Mouse (Mus musculus): Measurements from ENCODE around the gene Atp5e. TPM values are rescaled to one million over a fixed set of nuclear protein-coding genes. Genes with fewer than 3 reads are reported as not detected.

Gene Atp5e
- polyA plus RNA-seq, 1 experiment from 2014 or later, result 652 TPM

- Histone ChIP-seq H3K27me3 (replicated peaks; ENCODE audit: insufficient read depth, low read length) (no peaks in the 10 kb centered on the region), H3K9me3 (ENCODE audit: low read length) (no peaks in the 10 kb centered on the region)
- no peak for DNase-seq (ENCODE audit: low spot score)
Measured at GRCm38 (mm10) chr2:174453681-174454080, 10.2 kb downstream of the Atp5e start.

GRCm38 (mm10) chr2:174450353-174450752, 13.6 kb downstream of the Atp5e start, which contains the start of gene Tubb1:
Gene Tubb1, plus strand, starts transcription at chr2:174450695.
- 74% methylated on average over 4 of the region's 4 CpGs for WGBS
- no peak within 1 kb of the TSS for H3K4me2 ChIP-seq (replicated peaks; ENCODE audit: low read depth, low read length)

More at GRCm38 (mm10) chr2:174453681-174454080, 10.2 kb downstream of the Atp5e start:
- Histone ChIP-seq H3K4me2 (replicated peaks; ENCODE audit: low read depth, low read length) (no peak overlapping the region), H3K4me1 (ENCODE audit: insufficient read depth, low read depth, low read length) (no peaks in the 10 kb centered on the region), H3K9ac (replicated peaks; ENCODE audit: low read depth) (no peak overlapping the region), H3K27ac (ENCODE audit: low read length) (no peak overlapping the region), H3K36me3 (ENCODE audit: insufficient read depth, low read length) (no peaks in the 10 kb centered on the region), H3K4me3 (ENCODE audit: low read depth, low read length) (no peak overlapping the region)
- no peak for TF ChIP-seq EP300 (IDR thresholded peaks at IDR 0.05)
- peak; percentile 55 for TF ChIP-seq CTCF (IDR thresholded peaks at IDR 0.05)
- WGBS, result 66% methylated on average over 7 of the region's 7 CpGs
- no peak for ATAC-seq

GRCm38 (mm10) chr2:174448405-174448804, 15.5 kb downstream of the Atp5e start:
- Histone ChIP-seq H3K4me2 (replicated peaks; ENCODE audit: low read depth, low read length) (no peak overlapping the region), H3K36me3 (ENCODE audit: insufficient read depth, low read length) (no peaks in the 10 kb centered on the region), H3K4me1 (ENCODE audit: insufficient read depth, low read depth, low read length) (no peaks in the 10 kb centered on the region), H3K27me3 (replicated peaks; ENCODE audit: insufficient read depth, low read length) (no peaks in the 10 kb centered on the region), H3K4me3 (ENCODE audit: low read depth, low read length) (no peak overlapping the region), H3K9ac (replicated peaks; ENCODE audit: low read depth) (no peak overlapping the region), H3K27ac (ENCODE audit: low read length) (no peak overlapping the region), H3K9me3 (ENCODE audit: low read length) (no peaks in the 10 kb centered on the region)
- 83% methylated on average over 4 of the region's 4 CpGs for WGBS
- TF ChIP-seq CTCF (IDR thresholded peaks at IDR 0.05), result no peak
- no peak for TF ChIP-seq EP300 (IDR thresholded peaks at IDR 0.05)
- no peak for DNase-seq (ENCODE audit: low spot score)
- ATAC-seq, result no peak

More at GRCm38 (mm10) chr2:174450353-174450752, 13.6 kb downstream of the Atp5e start, which contains the start of gene Tubb1:
- Histone ChIP-seq H3K4me1 (ENCODE audit: insufficient read depth, low read depth, low read length) (no peaks in the 10 kb centered on the region), H3K27me3 (replicated peaks; ENCODE audit: insufficient read depth, low read length) (no peaks in the 10 kb centered on the region), H3K36me3 (ENCODE audit: insufficient read depth, low read length) (no peaks in the 10 kb centered on the region), H3K9me3 (ENCODE audit: low read length) (no peaks in the 10 kb centered on the region), H3K27ac (ENCODE audit: low read length) (no peak within 1 kb of the TSS), H3K9ac (replicated peaks; ENCODE audit: low read depth) (no peak within 1 kb of the TSS), H3K4me3 (ENCODE audit: low read depth, low read length) (no peak within 1 kb of the TSS)
- TF ChIP-seq CTCF (IDR thresholded peaks at IDR 0.05), result no peak
- TF ChIP-seq EP300 (IDR thresholded peaks at IDR 0.05), result no peak
- no peak for ATAC-seq
- no peak for DNase-seq (ENCODE audit: low spot score)

GRCm38 (mm10) chr2:174446905-174447304, 17.0 kb downstream of the Atp5e start:
- TF ChIP-seq CTCF (IDR thresholded peaks at IDR 0.05), result no peak
- no peaks in the 10 kb centered on the region for H3K9me3 ChIP-seq (ENCODE audit: low read length)
- ATAC-seq (no peak), DNase-seq (ENCODE audit: low spot score) (no peak)
- H3K4me1 ChIP-seq (ENCODE audit: insufficient read depth, low read depth, low read length), result no peaks in the 10 kb centered on the region
- H3K9ac ChIP-seq (replicated peaks; ENCODE audit: low read depth), result no peak overlapping the region
- no peaks in the 10 kb centered on the region for H3K36me3 ChIP-seq (ENCODE audit: insufficient read depth, low read length)
- no peaks in the 10 kb centered on the region for H3K27me3 ChIP-seq (replicated peaks; ENCODE audit: insufficient read depth, low read length)
- no peak overlapping the region for H3K4me2 ChIP-seq (replicated peaks; ENCODE audit: low read depth, low read length)
- 54% methylated on average over 8 of the region's 8 CpGs for WGBS
- no peak overlapping the region for H3K4me3 ChIP-seq (ENCODE audit: low read depth, low read length)
- H3K27ac ChIP-seq (ENCODE audit: low read length), result no peak overlapping the region

- no peak for TF ChIP-seq EP300 (IDR thresholded peaks at IDR 0.05)
- no peak for TF ChIP-seq CTCF (IDR thresholded peaks at IDR 0.05)
- Histone ChIP-seq H3K27me3 (replicated peaks; ENCODE audit: insufficient read depth, low read length) (no peaks in the 10 kb centered on the region), H3K4me3 (ENCODE audit: low read depth, low read length) (no peak overlapping the region), H3K4me1 (ENCODE audit: insufficient read depth, low read depth, low read length) (no peaks in the 10 kb centered on the region), H3K9ac (replicated peaks; ENCODE audit: low read depth) (no peak overlapping the region), H3K36me3 (ENCODE audit: insufficient read depth, low read length) (no peaks in the 10 kb centered on the region), H3K9me3 (ENCODE audit: low read length) (no peaks in the 10 kb centered on the region), H3K27ac (ENCODE audit: low read length) (no peak overlapping the region), H3K4me2 (replicated peaks; ENCODE audit: low read depth, low read length) (no peak overlapping the region)
- no peak for ATAC-seq
- no peak for DNase-seq (ENCODE audit: low spot score)
- 40% methylated on average over 7 of the region's 7 CpGs for WGBS
Measured at GRCm38 (mm10) chr2:174446492-174446891, 17.4 kb downstream of the Atp5e start.

GRCm38 (mm10) chr2:174445018-174445417, 18.9 kb downstream of the Atp5e start:
- Histone ChIP-seq H3K4me1 (ENCODE audit: insufficient read depth, low read depth, low read length) (0 out of 2 replicates have a peak, but pooled peaks cover 1% of the 10 kb centered on the region), H3K36me3 (ENCODE audit: insufficient read depth, low read length) (no peaks in the 10 kb centered on the region), H3K9ac (replicated peaks; ENCODE audit: low read depth) (no peak overlapping the region), H3K9me3 (ENCODE audit: low read length) (no peaks in the 10 kb centered on the region), H3K4me3 (ENCODE audit: low read depth, low read length) (no peak overlapping the region), H3K4me2 (replicated peaks; ENCODE audit: low read depth, low read length) (no peak overlapping the region), H3K27me3 (replicated peaks; ENCODE audit: insufficient read depth, low read length) (no peaks in the 10 kb centered on the region), H3K27ac (ENCODE audit: low read length) (no peak overlapping the region)
- ATAC-seq (no peak), DNase-seq (ENCODE audit: low spot score) (no peak)
- WGBS, result 66% methylated on average over 6 of the region's 6 CpGs
- no peak for TF ChIP-seq CTCF (IDR thresholded peaks at IDR 0.05)
- no peak for TF ChIP-seq EP300 (IDR thresholded peaks at IDR 0.05)

GRCm38 (mm10) chr2:174444359-174444758, 19.5 kb downstream of the Atp5e start:
- Histone ChIP-seq H3K27ac (ENCODE audit: low read length) (no peak overlapping the region), H3K36me3 (ENCODE audit: insufficient read depth, low read length) (no peaks in the 10 kb centered on the region), H3K9ac (replicated peaks; ENCODE audit: low read depth) (no peak overlapping the region), H3K27me3 (replicated peaks; ENCODE audit: insufficient read depth, low read length) (no peaks in the 10 kb centered on the region), H3K9me3 (ENCODE audit: low read length) (no peaks in the 10 kb centered on the region), H3K4me1 (ENCODE audit: insufficient read depth, low read depth, low read length) (peaks cover 5% of the 10 kb centered on the region; the same call in 1 of the 2 replicates), H3K4me3 (ENCODE audit: low read depth, low read length) (no peak overlapping the region), H3K4me2 (replicated peaks; ENCODE audit: low read depth, low read length) (no peak overlapping the region)
- no peak for ATAC-seq
- no peak for DNase-seq (ENCODE audit: low spot score)
- TF ChIP-seq CTCF (IDR thresholded peaks at IDR 0.05), result no peak
- TF ChIP-seq EP300 (IDR thresholded peaks at IDR 0.05), result no peak
- 58% methylated on average over 7 of the region's 7 CpGs for WGBS

Measured in lung, postnatal 0 days (tissue).